Mouse (Mus musculus) CD4-positive, CD25-positive, alpha-beta regulatory T cell, adult 4 months (primary cell): ENCODE results near the gene Iqcf3. TPM values are rescaled to one million over a fixed set of nuclear protein-coding genes. Genes with fewer than 3 reads are reported as not detected.
"Not testable (repeated sequence)": the region's sequence is repeated elsewhere in the genome, so short reads cannot be mapped to it uniquely, and the experiment has no call there.

Experiments
- ATAC-seq: one replicate; pipeline ENCODE4 v1.8.0; 2017
- polyA plus RNA-seq, 2 experiments: library from polyadenylated mRNA; unstranded; fragments of 100-300 nt; shearing (Covaris generic); gene quantifications; one replicate each; pipeline ENCODE4 v1.2.1; 2017

Iqcf3 gene
- polyA plus RNA-seq, result not detected

GRCm38 (mm10) chr9:106561531-106561930 lies at the start of gene Iqcf3:
Iqcf3 (minus strand) TSS chr9:106561631.
- ATAC-seq, result no peak

GRCm38 (mm10) chr9:106610727-106611126 lies 49.3 kb upstream of the Iqcf3 start:
- ATAC-seq, result no peak

GRCm38 (mm10) chr9:106600546-106600945 lies 39.1 kb upstream of the Iqcf3 start:
- ATAC-seq, result no peak

- ATAC-seq, result no peak
Measured at GRCm38 (mm10) chr9:106598466-106598865, 37.0 kb upstream of the Iqcf3 start.

GRCm38 (mm10) chr9:106595836-106596235 lies 34.4 kb upstream of the Iqcf3 start:
- no peak for ATAC-seq

- ATAC-seq, result not testable (repeated sequence)
Measured at GRCm38 (mm10) chr9:106595402-106595801, 34.0 kb upstream of the Iqcf3 start.

GRCm38 (mm10) chr9:106592158-106592557 lies 30.7 kb upstream of the Iqcf3 start:
- ATAC-seq, result no peak

- no peak for ATAC-seq
Measured at GRCm38 (mm10) chr9:106582552-106582951, 21.1 kb upstream of the Iqcf3 start.

GRCm38 (mm10) chr9:106580016-106580415 lies 18.6 kb upstream of the Iqcf3 start:
- no peak for ATAC-seq

GRCm38 (mm10) chr9:106576112-106576511 lies 14.7 kb upstream of the Iqcf3 start:
- no peak for ATAC-seq

- ATAC-seq, result no peak
Measured at GRCm38 (mm10) chr9:106573366-106573765, 11.9 kb upstream of the Iqcf3 start.

- no peak for ATAC-seq
Measured at GRCm38 (mm10) chr9:106572186-106572585, 10.8 kb upstream of the Iqcf3 start.

- no peak for ATAC-seq
Measured at GRCm38 (mm10) chr9:106570896-106571295, 9.5 kb upstream of the Iqcf3 start, which contains the start of gene Iqcf4. Iqcf4 (minus strand) TSS chr9:106570996.

- ATAC-seq, result no peak
Measured at GRCm38 (mm10) chr9:106566437-106566836, 5.0 kb upstream of the Iqcf3 start.

GRCm38 (mm10) chr9:106564025-106564424 lies 2.6 kb upstream of the Iqcf3 start:
- no peak for ATAC-seq

GRCm38 (mm10) chr9:106562291-106562690 lies 860 bp upstream of the Iqcf3 start:
- ATAC-seq, result no peak

- ATAC-seq, result no peak
Measured at GRCm38 (mm10) chr9:106534975-106535374, 26.5 kb downstream of the Iqcf3 start.

- no peak for ATAC-seq
Measured at GRCm38 (mm10) chr9:106534296-106534695, 27.1 kb downstream of the Iqcf3 start.

- peak; percentile 41 for ATAC-seq
Measured at GRCm38 (mm10) chr9:106531833-106532232, 29.6 kb downstream of the Iqcf3 start.

- no peak for ATAC-seq
Measured at GRCm38 (mm10) chr9:106519909-106520308, 41.5 kb downstream of the Iqcf3 start.

- ATAC-seq, result no peak
Measured at GRCm38 (mm10) chr9:106519433-106519832, 42.0 kb downstream of the Iqcf3 start.

GRCm38 (mm10) chr9:106514273-106514672 lies 47.2 kb downstream of the Iqcf3 start, which contains the start of gene Iqcf5:
Iqcf5 (plus strand) TSS chr9:106514573.
- ATAC-seq, result no peak

- ATAC-seq, result no peak
Measured at GRCm38 (mm10) chr9:106513566-106513965, 47.9 kb downstream of the Iqcf3 start.

- ATAC-seq, result no peak
Measured at GRCm38 (mm10) chr9:106512729-106513450, 48.5 kb downstream of the Iqcf3 start.

GRCm38 (mm10) chr9:106509356-106509755 lies 52.1 kb downstream of the Iqcf3 start:
- ATAC-seq, result no peak
